Mouse (Mus musculus) hindbrain, embryonic 16.5 days (tissue): ENCODE measurements at regions not wholly inside any gene's neighbourhood (a gene's known extent, or its start where the extent isn't known, plus 50 kb on each side); places are given as distances from the start of the nearest gene placed in this dataset.

ENCODE experiments used
- ATAC-seq: fragments of 200-750 bp; cut with Nextera tagmentation; 2 replicates; pipeline ENCODE4 v1.8.0; 2017; ENCODE audit warnings: moderate TSS enrichment, moderate library complexity
- H3K27ac ChIP-seq: fragments of 300-500 bp; sonication (generic); 2 replicates; pipeline ENCODE4 v1.5.1; 2014; ENCODE audit warnings: low read depth, mild to moderate bottlenecking, control low read depth, low read length, moderate library complexity
- H3K27me3 ChIP-seq: fragments of 300-500 bp; sonication (generic); replicated peaks from 2 replicates; pipeline ENCODE4 v1.6.1; 2014; ENCODE audit warnings: low read length; ENCODE audit not compliant: control insufficient read depth, insufficient read depth
- H3K36me3 ChIP-seq: fragments of 300-500 bp; sonication (generic); 2 replicates; pipeline ENCODE4 v1.6.1; 2014; ENCODE audit warnings: mild to moderate bottlenecking, low read length, moderate library complexity, mixed read lengths; ENCODE audit not compliant: control insufficient read depth, insufficient read depth
- H3K4me1 ChIP-seq: fragments of 300-500 bp; sonication (generic); 2 replicates; pipeline ENCODE4 v1.6.1; 2014; ENCODE audit warnings: low read depth, low read length; ENCODE audit not compliant: control insufficient read depth, insufficient read depth
- H3K4me2 ChIP-seq: fragments of 300-500 bp; sonication (generic); 2 replicates; pipeline ENCODE4 v1.6.1; 2014; ENCODE audit warnings: mild to moderate bottlenecking, low read length, control low read depth, moderate library complexity
- H3K4me3 ChIP-seq: fragments of 300-500 bp; sonication (generic); 2 replicates; pipeline ENCODE4 v1.5.1; 2014; ENCODE audit warnings: mild to moderate bottlenecking, low read length, control low read depth, moderate library complexity
- H3K9ac ChIP-seq: fragments of 300-500 bp; sonication (generic); 2 replicates; pipeline ENCODE4 v1.6.1; 2014; ENCODE audit warnings: low read depth, mild to moderate bottlenecking, control low read depth, low read length, moderate library complexity
- H3K9me3 ChIP-seq: fragments of 300-500 bp; sonication (generic); 2 replicates; pipeline ENCODE4 v1.6.1; 2014; ENCODE audit warnings: mild to moderate bottlenecking, low read length, moderate library complexity; ENCODE audit not compliant: control insufficient read depth
- WGBS: fragments of 180-500 bp; shearing (Covaris S2); extraction: QIAGEN DNeasy Blood & Tissue Kit; methylation state at CpG from one replicate; pipeline ENCODE4 v1.1.7; 2014; 5-methylcytosine and 5-hydroxymethylcytosine counted together

- H3K4me1 ChIP-seq, result no peaks in the 10 kb centered on the region
- no peak overlapping the region for H3K4me3 ChIP-seq
- H3K36me3 ChIP-seq, result no peaks in the 10 kb centered on the region
- no peak overlapping the region for H3K27ac ChIP-seq
- no peak overlapping the region for H3K9ac ChIP-seq
- no peaks in the 10 kb centered on the region for H3K27me3 ChIP-seq
- H3K9me3 ChIP-seq, result no peaks in the 10 kb centered on the region
- ATAC-seq, result no peak
- 38% methylated on average over 6 of the region's 6 CpGs for WGBS
- H3K4me2 ChIP-seq, result no peak overlapping the region
Observed at GRCm38 (mm10) chr13:97681228-97681987, 79.0 kb downstream of the Gm10260 start.

GRCm38 (mm10) chr13:97680283-97680896 lies 80.0 kb downstream of the Gm10260 start:
- no peaks in the 10 kb centered on the region for H3K36me3 ChIP-seq
- no peaks in the 10 kb centered on the region for H3K9me3 ChIP-seq
- no peak for ATAC-seq
- no peaks in the 10 kb centered on the region for H3K4me1 ChIP-seq
- no peak overlapping the region for H3K4me3 ChIP-seq
- no peak overlapping the region for H3K9ac ChIP-seq
- H3K4me2 ChIP-seq, result no peak overlapping the region
- H3K27me3 ChIP-seq, result no peaks in the 10 kb centered on the region
- WGBS, result 69% methylated on average over 5 of the region's 5 CpGs
- H3K27ac ChIP-seq, result no peak overlapping the region

- Histone ChIP-seq H3K4me1 (no peaks in the 10 kb centered on the region), H3K9ac (no peak overlapping the region), H3K27me3 (no peaks in the 10 kb centered on the region), H3K4me3 (no peak overlapping the region), H3K27ac (no peak overlapping the region), H3K36me3 (no peaks in the 10 kb centered on the region), H3K4me2 (no peak overlapping the region), H3K9me3 (no peaks in the 10 kb centered on the region)
- 85% methylated on average over 5 of the region's 5 CpGs for WGBS
- ATAC-seq, result no peak
Observed at GRCm38 (mm10) chr13:97678991-97679390, 81.4 kb downstream of the Gm10260 start.

GRCm38 (mm10) chr13:97676536-97677048 lies 83.8 kb downstream of the Gm10260 start:
- Histone ChIP-seq H3K27me3 (no peaks in the 10 kb centered on the region), H3K9ac (no peak overlapping the region), H3K4me2 (no peak overlapping the region), H3K27ac (no peak overlapping the region), H3K4me3 (no peak overlapping the region), H3K36me3 (no peaks in the 10 kb centered on the region), H3K9me3 (no peaks in the 10 kb centered on the region), H3K4me1 (no peaks in the 10 kb centered on the region; the same call in none of the 2 replicates)
- no peak for ATAC-seq
- 73% methylated on average over 8 of the region's 8 CpGs for WGBS

- 82% methylated on average over 5 of the region's 5 CpGs for WGBS
- Histone ChIP-seq H3K36me3 (no peaks in the 10 kb centered on the region), H3K4me3 (no peak overlapping the region), H3K4me1 (peaks cover 5% of the 10 kb centered on the region), H3K9ac (no peak overlapping the region), H3K9me3 (no peaks in the 10 kb centered on the region), H3K27me3 (no peaks in the 10 kb centered on the region), H3K27ac (no peak overlapping the region), H3K4me2 (no peak overlapping the region)
- no peak for ATAC-seq
Observed at GRCm38 (mm10) chr13:97673107-97673506, 87.3 kb downstream of the Gm10260 start.

GRCm38 (mm10) chr13:97672038-97672675 lies 88.3 kb downstream of the Gm10260 start:
- Histone ChIP-seq H3K9me3 (no peaks in the 10 kb centered on the region), H3K4me2 (no peak overlapping the region), H3K9ac (no peak overlapping the region), H3K36me3 (no peaks in the 10 kb centered on the region), H3K4me3 (no peak overlapping the region), H3K27ac (no peak overlapping the region), H3K4me1 (peaks cover 5% of the 10 kb centered on the region), H3K27me3 (no peaks in the 10 kb centered on the region)
- 39% methylated on average over 7 of the region's 7 CpGs for WGBS
- ATAC-seq, result peak; percentile 57

- Histone ChIP-seq H3K36me3 (no peaks in the 10 kb centered on the region), H3K27ac (no peak overlapping the region), H3K4me2 (no peak overlapping the region), H3K4me3 (no peak overlapping the region), H3K9me3 (no peaks in the 10 kb centered on the region), H3K9ac (no peak overlapping the region), H3K4me1 (peaks cover 5% of the 10 kb centered on the region), H3K27me3 (no peaks in the 10 kb centered on the region)
- WGBS, result 79% methylated on average over 8 of the region's 8 CpGs
- ATAC-seq, result no peak
Observed at GRCm38 (mm10) chr13:97669366-97669765, 91.1 kb downstream of the Gm10260 start.

- H3K9ac ChIP-seq, result no peak overlapping the region
- 31% methylated on average over 5 of the region's 5 CpGs for WGBS
- H3K27ac ChIP-seq, result no peak overlapping the region; the same call in 1 of the 2 replicates
- no peaks in the 10 kb centered on the region for H3K27me3 ChIP-seq
- H3K4me2 ChIP-seq, result no peak overlapping the region
- peaks cover 5% of the 10 kb centered on the region for H3K4me1 ChIP-seq
- H3K4me3 ChIP-seq, result no peak overlapping the region
- no peak for ATAC-seq
- H3K9me3 ChIP-seq, result no peaks in the 10 kb centered on the region
- no peaks in the 10 kb centered on the region for H3K36me3 ChIP-seq
Observed at GRCm38 (mm10) chr13:97668910-97669309, 91.5 kb downstream of the Gm10260 start.

- WGBS, result 86% methylated on average over 7 of the region's 7 CpGs
- Histone ChIP-seq H3K36me3 (no peaks in the 10 kb centered on the region), H3K4me1 (peaks cover 10% of the 10 kb centered on the region), H3K4me2 (no peak overlapping the region), H3K27me3 (no peaks in the 10 kb centered on the region), H3K9me3 (no peaks in the 10 kb centered on the region), H3K9ac (no peak overlapping the region), H3K4me3 (no peak overlapping the region), H3K27ac (no peak overlapping the region)
- ATAC-seq, result no peak
Observed at GRCm38 (mm10) chr13:97667313-97667712, 93.1 kb downstream of the Gm10260 start.
